Mouse (Mus musculus): ENCODE measurements at regions not wholly inside any gene's neighbourhood (a gene's known extent, or its start where the extent isn't known, plus 50 kb on each side); places are given as distances from the start of the nearest gene placed in this dataset.

DNA sequence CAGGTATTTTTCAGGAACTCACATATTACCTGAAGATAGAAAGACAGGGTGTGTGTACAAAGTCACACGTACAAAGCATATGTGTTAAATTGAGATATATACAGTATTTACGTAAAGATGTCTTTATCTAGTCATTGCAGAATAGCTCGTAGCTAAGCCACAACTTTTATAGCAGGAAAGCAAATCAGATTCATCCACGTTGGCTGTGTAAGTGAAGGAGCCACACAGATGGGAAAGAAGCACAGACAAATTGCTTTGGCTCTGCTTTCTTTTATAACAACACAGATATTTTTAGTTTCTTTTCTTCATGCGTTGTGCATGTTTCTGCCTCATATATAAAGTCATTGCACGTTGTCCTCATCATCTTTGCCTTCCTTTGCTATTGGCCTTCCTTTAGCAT lies 610.6 kb downstream of the Cetn3 start:
- no peak for TF ChIP-seq CTCF (IDR thresholded peaks at IDR 0.05; ENCODE audit: borderline replicate concordance, extremely low read depth, insufficient read depth, insufficient read length)
- TF ChIP-seq POLR2A (IDR thresholded peaks at IDR 0.05; ENCODE audit: borderline replicate concordance, extremely low read depth, insufficient read depth, insufficient read length, poor library complexity, severe bottlenecking) = no peak

All from brain, embryonic 14.5 days (tissue).